Mouse (Mus musculus) hindbrain, embryonic 16.5 days (tissue): ENCODE data around the gene Reep3. TPM values are rescaled to one million over a fixed set of nuclear protein-coding genes. Genes with fewer than 3 reads are reported as not detected.

ENCODE experiments used
- ATAC-seq: fragments of 200-750 bp; cut with Nextera tagmentation; 2 replicates; pipeline ENCODE4 v1.8.0; 2017; ENCODE audit warnings: moderate TSS enrichment, moderate library complexity
- H3K27ac ChIP-seq: fragments of 300-500 bp; sonication (generic); 2 replicates; pipeline ENCODE4 v1.5.1; 2014; ENCODE audit warnings: low read depth, mild to moderate bottlenecking, control low read depth, low read length, moderate library complexity
- H3K27me3 ChIP-seq: fragments of 300-500 bp; sonication (generic); replicated peaks from 2 replicates; pipeline ENCODE4 v1.6.1; 2014; ENCODE audit warnings: low read length; ENCODE audit not compliant: control insufficient read depth, insufficient read depth
- H3K36me3 ChIP-seq: fragments of 300-500 bp; sonication (generic); 2 replicates; pipeline ENCODE4 v1.6.1; 2014; ENCODE audit warnings: mild to moderate bottlenecking, low read length, moderate library complexity, mixed read lengths; ENCODE audit not compliant: control insufficient read depth, insufficient read depth
- H3K4me1 ChIP-seq: fragments of 300-500 bp; sonication (generic); 2 replicates; pipeline ENCODE4 v1.6.1; 2014; ENCODE audit warnings: low read depth, low read length; ENCODE audit not compliant: control insufficient read depth, insufficient read depth
- H3K4me2 ChIP-seq: fragments of 300-500 bp; sonication (generic); 2 replicates; pipeline ENCODE4 v1.6.1; 2014; ENCODE audit warnings: mild to moderate bottlenecking, low read length, control low read depth, moderate library complexity
- H3K4me3 ChIP-seq: fragments of 300-500 bp; sonication (generic); 2 replicates; pipeline ENCODE4 v1.5.1; 2014; ENCODE audit warnings: mild to moderate bottlenecking, low read length, control low read depth, moderate library complexity
- H3K9ac ChIP-seq: fragments of 300-500 bp; sonication (generic); 2 replicates; pipeline ENCODE4 v1.6.1; 2014; ENCODE audit warnings: low read depth, mild to moderate bottlenecking, control low read depth, low read length, moderate library complexity
- H3K9me3 ChIP-seq: fragments of 300-500 bp; sonication (generic); 2 replicates; pipeline ENCODE4 v1.6.1; 2014; ENCODE audit warnings: mild to moderate bottlenecking, low read length, moderate library complexity; ENCODE audit not compliant: control insufficient read depth
- WGBS: fragments of 180-500 bp; shearing (Covaris S2); extraction: QIAGEN DNeasy Blood & Tissue Kit; methylation state at CpG from one replicate; pipeline ENCODE4 v1.1.7; 2014; 5-methylcytosine and 5-hydroxymethylcytosine counted together
- polyA plus RNA-seq: library from polyadenylated mRNA; unstranded; fragments of >200 nt; fragmentation: Nextera tagmentation; extraction: Ambion mirVana; gene quantifications from 2 replicates; pipeline ENCODE4 v1.2.1, GENCODE M21; 2015

The Reep3 gene
- polyA plus RNA-seq, 1 experiment from 2014 or later, result 32.7 TPM

- Histone ChIP-seq H3K9ac (no peak overlapping the region), H3K4me2 (no peak overlapping the region), H3K36me3 (no peaks in the 10 kb centered on the region), H3K27me3 (no peaks in the 10 kb centered on the region), H3K27ac (no peak overlapping the region), H3K4me1 (no peaks in the 10 kb centered on the region), H3K4me3 (no peak overlapping the region), H3K9me3 (no peaks in the 10 kb centered on the region)
- 75% methylated on average over 5 of the region's 5 CpGs for WGBS
- ATAC-seq, result no peak
Observed at GRCm38 (mm10) chr10:66969081-66969480, 127.7 kb downstream of the Reep3 start.

GRCm38 (mm10) chr10:66968541-66968940, 128.2 kb downstream of the Reep3 start:
- Histone ChIP-seq H3K27me3 (no peaks in the 10 kb centered on the region), H3K9me3 (no peaks in the 10 kb centered on the region), H3K27ac (no peak overlapping the region), H3K4me3 (no peak overlapping the region), H3K9ac (no peak overlapping the region), H3K4me1 (no peaks in the 10 kb centered on the region), H3K36me3 (no peaks in the 10 kb centered on the region), H3K4me2 (no peak overlapping the region)
- ATAC-seq, result no peak
- WGBS, result 21% methylated on average over 4 of the region's 4 CpGs

- no peak for ATAC-seq
- H3K27me3 ChIP-seq, result no peaks in the 10 kb centered on the region
- H3K9me3 ChIP-seq, result no peaks in the 10 kb centered on the region
- H3K4me3 ChIP-seq, result no peak overlapping the region
- H3K27ac ChIP-seq, result no peak overlapping the region
- no peaks in the 10 kb centered on the region for H3K4me1 ChIP-seq
- no peak overlapping the region for H3K9ac ChIP-seq
- no peaks in the 10 kb centered on the region for H3K36me3 ChIP-seq
- H3K4me2 ChIP-seq, result no peak overlapping the region
- WGBS, result 59% methylated on average over 9 of the region's 9 CpGs
Observed at GRCm38 (mm10) chr10:66966391-66967109, 130.2 kb downstream of the Reep3 start.

- no peaks in the 10 kb centered on the region for H3K9me3 ChIP-seq
- WGBS, result 76% methylated on average over 8 of the region's 8 CpGs
- H3K4me2 ChIP-seq, result no peak overlapping the region
- no peak overlapping the region for H3K4me3 ChIP-seq
- no peaks in the 10 kb centered on the region for H3K4me1 ChIP-seq
- H3K9ac ChIP-seq, result no peak overlapping the region
- ATAC-seq, result no peak
- no peaks in the 10 kb centered on the region for H3K36me3 ChIP-seq
- no peak overlapping the region for H3K27ac ChIP-seq
- H3K27me3 ChIP-seq, result no peaks in the 10 kb centered on the region
Observed at GRCm38 (mm10) chr10:66960136-66960535, 136.6 kb downstream of the Reep3 start.

Other genes with a start within 250 kb of the Reep3 start
- gene Jmjd1c, start 820 bp downstream of the Reep3 start, polyA plus RNA-seq, result 33.4 and 35.5 TPM in 2 replicates
- gene Nrbf2, start 188.4 kb upstream of the Reep3 start, polyA plus RNA-seq, result 38.5 and 40.6 TPM in 2 replicates